Mouse (Mus musculus): ENCODE data around the gene Polr2e. TPM values are rescaled to one million over a fixed set of nuclear protein-coding genes. Genes with fewer than 3 reads are reported as not detected.
A peak's percentile ranks its signal among the peaks of the same experiment; 100 is the strongest.
"Not testable (repeated sequence)": the region's sequence is repeated elsewhere in the genome, so short reads cannot be mapped to it uniquely, and the experiment has no call there.

Polr2e gene
- polyA plus RNA-seq, 2 experiments, result 247 to 350 TPM

- no peak for TF ChIP-seq POLR2A (IDR thresholded peaks at IDR 0.05; ENCODE audit: borderline replicate concordance, extremely low read depth, insufficient read depth, insufficient read length)
- peaks cover 73% of the 10 kb centered on the region for H3K36me3 ChIP-seq (ENCODE audit: control insufficient read depth, insufficient read depth, low read length)
- WGBS, result 75% methylated on average over 30 of the region's 30 CpGs
- no peak overlapping the region for H3K4me2 ChIP-seq (replicated peaks; ENCODE audit: low read depth, low read length, severe bottlenecking)
- ATAC-seq (ENCODE audit: low FRiP score, low read depth) (no peak), DNase-seq (ENCODE audit: low spot score) (no peak)
- no peak overlapping the region for H3K9ac ChIP-seq (ENCODE audit: low read depth, low read length, severe bottlenecking)
- H3K9me3 ChIP-seq (ENCODE audit: control insufficient read depth, low read length), result no peaks in the 10 kb centered on the region
- no peak overlapping the region for H3K4me3 ChIP-seq (replicated peaks; ENCODE audit: low read length)
- H3K27ac ChIP-seq (replicated peaks; ENCODE audit: low read depth, low read length), result no peak overlapping the region
- H3K27me3 ChIP-seq (ENCODE audit: control insufficient read depth, insufficient read depth, low read length), result no peaks in the 10 kb centered on the region
- H3K4me1 ChIP-seq (ENCODE audit: control insufficient read depth, insufficient read depth, low read length), result peaks cover 12% of the 10 kb centered on the region
Observed at GRCm38 (mm10) chr10:80057683-80058326, 18.2 kb upstream of the Polr2e start.

GRCm38 (mm10) chr10:80056976-80057682, 17.5 kb upstream of the Polr2e start:
- DNase-seq (ENCODE audit: low spot score), result no peak
- no peak overlapping the region for H3K4me2 ChIP-seq (replicated peaks; ENCODE audit: low read depth, low read length, severe bottlenecking)
- no peaks in the 10 kb centered on the region for H3K27me3 ChIP-seq (ENCODE audit: control insufficient read depth, insufficient read depth, low read length)
- peaks cover 68% of the 10 kb centered on the region for H3K36me3 ChIP-seq (ENCODE audit: control insufficient read depth, insufficient read depth, low read length)
- H3K9ac ChIP-seq (ENCODE audit: low read depth, low read length, severe bottlenecking), result no peak overlapping the region
- WGBS, result 92% methylated on average over 27 of the region's 27 CpGs
- H3K4me1 ChIP-seq (ENCODE audit: control insufficient read depth, insufficient read depth, low read length), result peaks cover 13% of the 10 kb centered on the region
- no peak for ATAC-seq (ENCODE audit: low FRiP score, low read depth)
- no peak overlapping the region for H3K4me3 ChIP-seq (replicated peaks; ENCODE audit: low read length)
- no peak overlapping the region for H3K27ac ChIP-seq (replicated peaks; ENCODE audit: low read depth, low read length)
- TF ChIP-seq POLR2A (IDR thresholded peaks at IDR 0.05; ENCODE audit: borderline replicate concordance, extremely low read depth, insufficient read depth, insufficient read length), result no peak
- H3K9me3 ChIP-seq (ENCODE audit: control insufficient read depth, low read length), result no peaks in the 10 kb centered on the region

GRCm38 (mm10) chr10:80056506-80056905, 16.9 kb upstream of the Polr2e start:
- Histone ChIP-seq H3K9ac (ENCODE audit: low read depth, low read length, severe bottlenecking) (no peak overlapping the region), H3K4me1 (ENCODE audit: control insufficient read depth, insufficient read depth, low read length) (peaks cover 13% of the 10 kb centered on the region), H3K36me3 (ENCODE audit: control insufficient read depth, insufficient read depth, low read length) (peaks cover 62% of the 10 kb centered on the region), H3K4me3 (replicated peaks; ENCODE audit: low read length) (no peak overlapping the region), H3K27ac (replicated peaks; ENCODE audit: low read depth, low read length) (no peak overlapping the region), H3K27me3 (ENCODE audit: control insufficient read depth, insufficient read depth, low read length) (no peaks in the 10 kb centered on the region), H3K4me2 (replicated peaks; ENCODE audit: low read depth, low read length, severe bottlenecking) (no peak overlapping the region), H3K9me3 (ENCODE audit: control insufficient read depth, low read length) (no peaks in the 10 kb centered on the region)
- ATAC-seq (ENCODE audit: low FRiP score, low read depth) (no peak), DNase-seq (ENCODE audit: low spot score) (no peak)
- 88% methylated on average over 4 of the region's 4 CpGs for WGBS
- TF ChIP-seq POLR2A (IDR thresholded peaks at IDR 0.05; ENCODE audit: borderline replicate concordance, extremely low read depth, insufficient read depth, insufficient read length), result no peak

DNA sequence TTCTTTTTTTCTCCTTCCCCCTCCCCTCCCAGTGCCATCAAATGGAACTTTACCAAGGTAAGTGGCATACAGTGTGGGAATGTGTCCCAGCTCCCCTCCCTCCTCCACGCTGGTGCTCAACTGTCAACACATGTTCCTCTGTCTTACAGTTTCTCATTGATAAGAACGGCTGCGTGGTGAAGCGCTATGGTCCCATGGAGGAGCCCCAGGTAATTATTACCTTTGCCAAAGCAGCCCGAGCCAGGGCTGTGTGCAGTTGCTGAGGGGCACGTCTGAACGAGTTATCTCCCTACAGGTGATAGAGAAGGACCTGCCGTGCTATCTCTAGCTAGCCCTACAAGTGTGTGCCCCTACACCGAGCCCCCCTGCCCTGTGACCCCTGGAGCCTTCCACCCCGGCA, 16.3 kb upstream of the Polr2e start:
- no peak for TF ChIP-seq POLR2A (IDR thresholded peaks at IDR 0.05; ENCODE audit: borderline replicate concordance, extremely low read depth, insufficient read depth, insufficient read length)
- Histone ChIP-seq H3K9ac (ENCODE audit: low read depth, low read length, severe bottlenecking) (no peak overlapping the region), H3K27ac (replicated peaks; ENCODE audit: low read depth, low read length) (no peak overlapping the region), H3K4me3 (replicated peaks; ENCODE audit: low read length) (no peak overlapping the region), H3K4me2 (replicated peaks; ENCODE audit: low read depth, low read length, severe bottlenecking) (no peak overlapping the region), H3K4me1 (ENCODE audit: control insufficient read depth, insufficient read depth, low read length) (peaks cover 13% of the 10 kb centered on the region), H3K27me3 (ENCODE audit: control insufficient read depth, insufficient read depth, low read length) (no peaks in the 10 kb centered on the region), H3K9me3 (ENCODE audit: control insufficient read depth, low read length) (no peaks in the 10 kb centered on the region), H3K36me3 (ENCODE audit: control insufficient read depth, insufficient read depth, low read length) (peaks cover 56% of the 10 kb centered on the region)
- 82% methylated on average over 8 of the region's 10 CpGs for WGBS
- ATAC-seq (ENCODE audit: low FRiP score, low read depth), result no peak
- no peak for DNase-seq (ENCODE audit: low spot score)

- DNase-seq (ENCODE audit: low spot score) (no peak), ATAC-seq (ENCODE audit: low FRiP score, low read depth) (no peak)
- Histone ChIP-seq H3K27ac (replicated peaks; ENCODE audit: low read depth, low read length) (no peak overlapping the region), H3K4me1 (ENCODE audit: control insufficient read depth, insufficient read depth, low read length) (peaks cover 13% of the 10 kb centered on the region), H3K36me3 (ENCODE audit: control insufficient read depth, insufficient read depth, low read length) (peaks cover 51% of the 10 kb centered on the region), H3K4me2 (replicated peaks; ENCODE audit: low read depth, low read length, severe bottlenecking) (peak overlapping the region; percentile 81), H3K4me3 (replicated peaks; ENCODE audit: low read length) (0 out of 2 replicates have a peak overlapping the region, but pooled peaks have one; percentile 91), H3K27me3 (ENCODE audit: control insufficient read depth, insufficient read depth, low read length) (no peaks in the 10 kb centered on the region), H3K9me3 (ENCODE audit: control insufficient read depth, low read length) (no peaks in the 10 kb centered on the region), H3K9ac (ENCODE audit: low read depth, low read length, severe bottlenecking) (no peak overlapping the region)
- no peak for TF ChIP-seq POLR2A (IDR thresholded peaks at IDR 0.05; ENCODE audit: borderline replicate concordance, extremely low read depth, insufficient read depth, insufficient read length)
- WGBS, result 77% methylated on average over 5 of the region's 5 CpGs
Observed at GRCm38 (mm10) chr10:80055364-80055763, 15.8 kb upstream of the Polr2e start.

DNA sequence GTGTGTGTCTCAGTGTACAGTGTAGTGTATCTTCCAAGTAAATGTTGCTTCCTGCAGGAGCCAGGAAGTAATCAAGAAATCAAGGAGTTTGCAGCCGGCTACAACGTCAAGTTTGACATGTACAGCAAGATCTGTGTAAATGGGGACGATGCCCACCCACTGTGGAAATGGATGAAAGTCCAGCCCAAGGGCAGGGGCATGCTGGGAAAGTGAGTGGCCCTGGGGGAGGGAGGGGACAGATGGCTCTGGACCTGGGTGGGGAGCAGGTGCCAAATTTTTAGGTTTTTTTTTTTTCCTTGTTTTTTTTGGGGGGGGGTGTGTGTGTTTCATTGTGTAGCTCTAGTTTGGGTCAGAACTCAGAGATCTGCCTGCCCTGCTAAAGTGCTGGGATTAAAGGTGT, 15.3 kb upstream of the Polr2e start:
- ATAC-seq (ENCODE audit: low FRiP score, low read depth); H3K9me3 ChIP-seq (ENCODE audit: control insufficient read depth, low read length); H3K27me3 ChIP-seq (ENCODE audit: control insufficient read depth, insufficient read depth, low read length); DNase-seq (ENCODE audit: low spot score); H3K27ac ChIP-seq (replicated peaks; ENCODE audit: low read depth, low read length): not testable (repeated sequence)
- WGBS, result 20% methylated on average over 2 of the region's 3 CpGs
- peak overlapping the region; percentile 81 for H3K4me2 ChIP-seq (replicated peaks; ENCODE audit: low read depth, low read length, severe bottlenecking)
- H3K9ac ChIP-seq (ENCODE audit: low read depth, low read length, severe bottlenecking), result peak overlapping the region; percentile 88
- H3K4me1 ChIP-seq (ENCODE audit: control insufficient read depth, insufficient read depth, low read length), result peaks cover 13% of the 10 kb centered on the region
- peaks cover 47% of the 10 kb centered on the region for H3K36me3 ChIP-seq (ENCODE audit: control insufficient read depth, insufficient read depth, low read length)
- H3K4me3 ChIP-seq (replicated peaks; ENCODE audit: low read length), result peak overlapping the region; percentile 91
